Mouse (Mus musculus) limb, embryonic 14.5 days (tissue): ENCODE measurements around the gene Tnpo1. TPM values are rescaled to one million over a fixed set of nuclear protein-coding genes. Genes with fewer than 3 reads are reported as not detected.
"Not testable (repeated sequence)": the region's sequence is repeated elsewhere in the genome, so short reads cannot be mapped to it uniquely, and the experiment has no call there.

Experiments
- ATAC-seq: fragments of 200-750 bp; cut with Nextera tagmentation; 2 replicates; pipeline ENCODE4 v1.8.0; 2017; ENCODE audit warnings: low read depth, moderate number of reproducible peaks, moderate TSS enrichment; ENCODE audit not compliant: low FRiP score
- DNase-seq: peaks from one replicate; pipeline ENCODE4 v3.0.0-alpha.2; 2015; ENCODE audit warnings: low spot score
- H3K27ac ChIP-seq: fragments of 300-500 bp; sonication (generic); replicated peaks from 2 replicates; pipeline ENCODE4 v1.5.1; 2014; ENCODE audit warnings: low read depth, mild to moderate bottlenecking, low read length, moderate library complexity, mixed read lengths
- H3K27me3 ChIP-seq: fragments of 300-500 bp; sonication (generic); 2 replicates; pipeline ENCODE4 v1.6.1; 2014; ENCODE audit warnings: low read length, mixed read lengths; ENCODE audit not compliant: control insufficient read depth, insufficient read depth
- H3K36me3 ChIP-seq: fragments of 300-500 bp; sonication (generic); 2 replicates; pipeline ENCODE4 v1.6.1; 2014; ENCODE audit warnings: mild to moderate bottlenecking, low read length, moderate library complexity, mixed read lengths; ENCODE audit not compliant: control insufficient read depth, insufficient read depth
- H3K4me1 ChIP-seq: fragments of 300-500 bp; sonication (generic); 2 replicates; pipeline ENCODE4 v1.6.1; 2014; ENCODE audit warnings: antibody characterized with exemption, low read length, mixed read lengths; ENCODE audit not compliant: control insufficient read depth, insufficient read depth
- H3K4me2 ChIP-seq: fragments of 300-500 bp; sonication (generic); replicated peaks from 2 replicates; pipeline ENCODE4 v1.6.1; 2014; ENCODE audit warnings: low read depth, mild to moderate bottlenecking, low read length, moderate library complexity; ENCODE audit not compliant: severe bottlenecking
- H3K4me3 ChIP-seq: fragments of 300-500 bp; sonication (generic); replicated peaks from 2 replicates; pipeline ENCODE4 v1.5.1; 2014; ENCODE audit warnings: low read length
- H3K9ac ChIP-seq: fragments of 300-500 bp; sonication (generic); 2 replicates; pipeline ENCODE4 v1.6.1; 2014; ENCODE audit warnings: mild to moderate bottlenecking, low read depth, low read length, moderate library complexity; ENCODE audit not compliant: severe bottlenecking
- H3K9me3 ChIP-seq: fragments of 300-500 bp; sonication (generic); 2 replicates; pipeline ENCODE4 v1.6.1; 2016; ENCODE audit warnings: low read length; ENCODE audit not compliant: control insufficient read depth
- POLR2A ChIP-seq: fragments of 200-500 bp; IDR thresholded peaks from 2 replicates; pipeline ENCODE4 v1.8.0; 2012; ENCODE audit warnings: inconsistent platforms, mild to moderate bottlenecking, moderate library complexity, borderline replicate concordance; ENCODE audit not compliant: insufficient read depth, insufficient read length; ENCODE audit errors: extremely low read depth
- WGBS: fragments of 180-500 bp; shearing (Covaris S2); extraction: QIAGEN DNeasy Blood & Tissue Kit; methylation state at CpG from one replicate; pipeline ENCODE4 v1.1.7; 2014; 5-methylcytosine and 5-hydroxymethylcytosine counted together
- polyA plus RNA-seq, 2 experiments: library from polyadenylated mRNA; depleted of rRNA in 1 of 2; stranded (reverse) in 1 of 2; unstranded in 1 of 2; fragments of >200 nt; fragmentation: Nextera tagmentation in 1 of 2; extraction: Ambion mirVana in 1 of 2; gene quantifications; 2 replicates each; pipeline versions ENCODE4 v1.2.1 to v1.2.3; 2012 to 2014

Tnpo1 gene
- polyA plus RNA-seq, 2 experiments, result 38.7 to 43.2 TPM

- no peak overlapping the region for H3K27ac ChIP-seq
These were observed 100.6 kb downstream of the Tnpo1 start for GRCm38 (mm10) chr13:98825574-98825973.

DNA sequence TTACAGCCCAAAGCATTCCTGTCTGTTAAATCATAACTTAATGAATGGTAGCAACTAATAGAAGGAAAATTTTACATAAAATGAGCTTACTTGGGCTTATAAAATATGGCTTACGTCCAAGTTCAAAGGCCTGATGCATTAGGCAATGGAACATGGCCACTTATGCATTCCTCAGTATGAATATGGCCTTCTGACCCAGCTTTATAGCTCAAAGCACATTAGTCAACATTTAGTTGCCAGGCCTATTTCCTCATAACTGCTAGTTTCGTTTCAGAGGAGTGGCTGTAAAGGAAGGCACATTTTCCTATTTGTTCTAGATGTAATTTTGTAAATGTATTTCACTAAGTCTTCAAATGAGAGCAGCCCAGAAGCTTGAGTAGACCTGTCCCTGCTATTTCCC is 107.1 kb downstream of the Tnpo1 start:
- Histone ChIP-seq H3K27me3 (no peaks in the 10 kb centered on the region), H3K9me3 (no peaks in the 10 kb centered on the region), H3K4me3 (no peak overlapping the region), H3K4me1 (peaks cover 4% of the 10 kb centered on the region; the same call in 1 of the 2 replicates), H3K9ac (no peak overlapping the region), H3K27ac (no peak overlapping the region), H3K4me2 (no peak overlapping the region), H3K36me3 (no peaks in the 10 kb centered on the region)
- ATAC-seq, result no peak
- DNase-seq, result peak; percentile 21
- WGBS, result 39% methylated on average over 2 of the region's 2 CpGs
- no peak for TF ChIP-seq POLR2A

More at GRCm38 (mm10) chr13:98825574-98825973, 100.6 kb downstream of the Tnpo1 start:
- DNase-seq (no peak), ATAC-seq (no peak)
- no peak overlapping the region for H3K9ac ChIP-seq
- no peak overlapping the region for H3K4me2 ChIP-seq
- 80% methylated on average over 4 of the region's 4 CpGs for WGBS
- H3K27me3 ChIP-seq, result no peaks in the 10 kb centered on the region
- H3K36me3 ChIP-seq, result no peaks in the 10 kb centered on the region
- no peaks in the 10 kb centered on the region for H3K4me1 ChIP-seq
- H3K4me3 ChIP-seq, result no peak overlapping the region
- H3K9me3 ChIP-seq, result no peaks in the 10 kb centered on the region
- no peak for TF ChIP-seq POLR2A

- H3K36me3 ChIP-seq, result no peaks in the 10 kb centered on the region
- WGBS, result 58% methylated on average over 4 of the region's 4 CpGs
- H3K9ac ChIP-seq, result no peak overlapping the region
- H3K27ac ChIP-seq, result no peak overlapping the region
- no peak for TF ChIP-seq POLR2A
- H3K27me3 ChIP-seq, result no peaks in the 10 kb centered on the region
- no peaks in the 10 kb centered on the region for H3K9me3 ChIP-seq
- H3K4me2 ChIP-seq, result no peak overlapping the region
- H3K4me3 ChIP-seq, result no peak overlapping the region
- peaks cover 9% of the 10 kb centered on the region; the same call in 1 of the 2 replicates for H3K4me1 ChIP-seq
- ATAC-seq (no peak), DNase-seq (no peak)
These were observed 108.0 kb downstream of the Tnpo1 start for GRCm38 (mm10) chr13:98818205-98818604.

DNA sequence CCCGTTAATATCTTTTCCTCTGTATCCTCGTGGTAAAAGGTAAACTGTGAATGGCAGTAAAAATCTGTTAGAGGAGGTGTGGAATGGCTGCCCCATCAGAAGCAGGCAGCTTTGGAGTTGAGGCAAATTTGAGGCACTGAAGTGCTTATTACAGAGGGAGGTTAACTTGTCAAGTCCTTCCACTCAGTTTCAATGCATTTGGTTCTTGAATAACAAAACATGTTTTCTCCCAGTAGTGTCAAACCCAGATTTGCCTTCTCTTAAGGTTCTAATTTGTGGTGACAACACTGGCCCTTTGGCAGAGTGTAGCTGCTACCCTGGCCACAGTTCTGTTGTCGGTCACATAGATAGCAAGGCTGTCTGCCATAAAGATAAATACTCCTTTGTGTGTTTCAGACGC is 108.4 kb downstream of the Tnpo1 start:
- no peak overlapping the region for H3K9ac ChIP-seq
- no peak for DNase-seq
- peaks cover 10% of the 10 kb centered on the region; the same call in 1 of the 2 replicates for H3K4me1 ChIP-seq
- H3K27ac ChIP-seq, result no peak overlapping the region
- no peak for TF ChIP-seq POLR2A
- no peaks in the 10 kb centered on the region for H3K36me3 ChIP-seq
- no peak overlapping the region for H3K4me2 ChIP-seq
- no peaks in the 10 kb centered on the region for H3K9me3 ChIP-seq
- 48% methylated on average over 4 of the region's 4 CpGs for WGBS
- H3K27me3 ChIP-seq, result no peaks in the 10 kb centered on the region
- ATAC-seq, result no peak
- no peak overlapping the region for H3K4me3 ChIP-seq

- H3K9me3 ChIP-seq, DNase-seq: not testable (repeated sequence)
- WGBS, result 81% methylated on average over 4 of the region's 4 CpGs
These were observed 109.1 kb downstream of the Tnpo1 start for GRCm38 (mm10) chr13:98816981-98817660.

GRCm38 (mm10) chr13:98816571-98816970 is 109.6 kb downstream of the Tnpo1 start:
- Histone ChIP-seq H3K36me3 (no peaks in the 10 kb centered on the region), H3K27me3 (no peaks in the 10 kb centered on the region), H3K9me3 (no peaks in the 10 kb centered on the region), H3K4me2 (no peak overlapping the region), H3K4me1 (peaks cover 10% of the 10 kb centered on the region; the same call in 1 of the 2 replicates), H3K27ac (no peak overlapping the region), H3K9ac (no peak overlapping the region), H3K4me3 (no peak overlapping the region)
- TF ChIP-seq POLR2A, result no peak
- DNase-seq (no peak), ATAC-seq (no peak)
- WGBS, result 88% methylated on average over 9 of the region's 9 CpGs

More at GRCm38 (mm10) chr13:98816981-98817660, 109.1 kb downstream of the Tnpo1 start:
- not testable (repeated sequence) for H3K27ac ChIP-seq, H3K27me3 ChIP-seq, ATAC-seq, H3K36me3 ChIP-seq, H3K4me3 ChIP-seq, H3K9ac ChIP-seq, H3K4me2 ChIP-seq
- H3K4me1 ChIP-seq, result peaks cover 10% of the 10 kb centered on the region; the same call in 1 of the 2 replicates
